Mouse (Mus musculus) liver, adult 2 months (tissue): Measurements from ENCODE around the gene Ireb2.

Experiments used
- CTCF ChIP-seq: fragments of 200-500 bp; IDR thresholded peaks from 2 replicates; pipeline ENCODE4 v1.5.1; 2011; ENCODE audit warnings: low read depth, low read length, control low read depth
- POLR2A ChIP-seq: fragments of 200-500 bp; IDR thresholded peaks from 2 replicates; pipeline ENCODE4 v1.6.1; 2011; ENCODE audit warnings: low read length, control low read depth; ENCODE audit not compliant: insufficient read depth; ENCODE audit errors: extremely low read depth

DNA sequence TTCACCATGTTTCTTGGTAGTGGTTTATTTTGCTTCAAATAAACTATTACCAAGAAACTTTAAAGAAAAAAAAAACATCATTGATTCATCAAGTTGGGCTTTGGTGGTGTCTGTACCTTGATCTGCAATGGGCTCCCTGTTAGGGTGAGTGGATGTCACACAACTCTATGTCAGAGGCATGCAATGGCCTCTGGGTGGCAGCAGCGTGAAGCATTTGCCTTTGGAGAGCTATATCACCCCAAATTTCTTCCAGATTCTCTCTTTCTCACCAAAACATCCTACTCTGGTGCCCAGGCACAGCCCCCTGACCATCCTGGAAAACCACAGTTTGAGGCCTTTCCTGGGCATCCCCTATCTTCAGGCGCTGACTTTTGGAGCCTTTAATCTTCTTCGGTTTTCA is 33.0 kb upstream of the Ireb2 start:
- TF ChIP-seq POLR2A (no peak), CTCF (peak; percentile 80)
